Mouse (Mus musculus) C2C12 (cell line): ENCODE data around the gene Erich6b. TPM values are rescaled to one million over a fixed set of nuclear protein-coding genes. Genes with fewer than 3 reads are reported as not detected.

Experiments
- H3K27me3 ChIP-seq: one replicate; pipeline ENCODE4 v1.6.1; 2011; ENCODE audit not compliant: control insufficient read depth, insufficient read depth, insufficient read length
- H3K36me3 ChIP-seq: one replicate; pipeline ENCODE4 v1.6.1; 2011; ENCODE audit not compliant: control insufficient read depth, insufficient read depth
- H3K4me3 ChIP-seq: one replicate; pipeline ENCODE4 v1.5.1; 2011; ENCODE audit warnings: mild to moderate bottlenecking, control low read depth; ENCODE audit not compliant: poor library complexity, insufficient read depth, severe bottlenecking
- H3K79me2 ChIP-seq: one replicate; pipeline ENCODE4 v1.6.1; 2011; ENCODE audit not compliant: control insufficient read depth, insufficient read depth
- H3K79me3 ChIP-seq: one replicate; pipeline ENCODE4 v1.6.1; 2011; ENCODE audit warnings: low read depth, control low read depth
- H3ac ChIP-seq: one replicate; pipeline ENCODE3; 2011; ENCODE audit warnings: low read depth; ENCODE audit not compliant: control insufficient read depth, insufficient read length
- CEBPB ChIP-seq: IDR thresholded peaks from one replicate; pipeline ENCODE4 v1.6.1; 2011; ENCODE audit warnings: low read depth, mild to moderate bottlenecking, control low read depth, moderate library complexity
- CTCF ChIP-seq: IDR thresholded peaks from one replicate; pipeline ENCODE4 v1.5.1; 2011; ENCODE audit not compliant: control insufficient read depth, insufficient read depth, insufficient read length
- FOSL1 ChIP-seq: IDR thresholded peaks from one replicate; pipeline ENCODE4 v1.8.0; 2011; ENCODE audit warnings: mild to moderate bottlenecking, low read length; ENCODE audit not compliant: poor library complexity, insufficient read depth, severe bottlenecking
- MAX ChIP-seq: IDR thresholded peaks from one replicate; pipeline ENCODE4 v1.6.1; 2011; ENCODE audit warnings: mild to moderate bottlenecking, control low read depth
- MYOD1 ChIP-seq: IDR thresholded peaks from one replicate; pipeline ENCODE4 v1.6.1; 2011; ENCODE audit warnings: low read depth; ENCODE audit not compliant: control insufficient read depth, insufficient read length
- MYOG ChIP-seq: IDR thresholded peaks from one replicate; pipeline ENCODE4 v1.6.1; 2011; ENCODE audit not compliant: control insufficient read depth, insufficient read length; ENCODE audit errors: extremely low read depth
- USF1 ChIP-seq: IDR thresholded peaks from one replicate; pipeline ENCODE4 v1.6.1; 2011; ENCODE audit warnings: low read depth, mild to moderate bottlenecking, control low read depth, moderate library complexity
- long read RNA-seq, 2 experiments: library from polyadenylated mRNA; unstranded; transcript quantifications; one replicate each; pipeline ENCODE4 v2.0.0; 2019 to 2020
- polyA plus RNA-seq: library from polyadenylated mRNA; unstranded; fragments of >200 nt; fragmentation: generic; extraction: Trizol; gene quantifications from one replicate; pipeline ENCODE4 v1.2.1, GENCODE M21; 2012; ENCODE audit warnings: missing spikeins

Gene Erich6b
- polyA plus RNA-seq: not detected
- long read RNA-seq, experiment 1: 0 reads
- long read RNA-seq, experiment 2: 0 reads

DNA sequence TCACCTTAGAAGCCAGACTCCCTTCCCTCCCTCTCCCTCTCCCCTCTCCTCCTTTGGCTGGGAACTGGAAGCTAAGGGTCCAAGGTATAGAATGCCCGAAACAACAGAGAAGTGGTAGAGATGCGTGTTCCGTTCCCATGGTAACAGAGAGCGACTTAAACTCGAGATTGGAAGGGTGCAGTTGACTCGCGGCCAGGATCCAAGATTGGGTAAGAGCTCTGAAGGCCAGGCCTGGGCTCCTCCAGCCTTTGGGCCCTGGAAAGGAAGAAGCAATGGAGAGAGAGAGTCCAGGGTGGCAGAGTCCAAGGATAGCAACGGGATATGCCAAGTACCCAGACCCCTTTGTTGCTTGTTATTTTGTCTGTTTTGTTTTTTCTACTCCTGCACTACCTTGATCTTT is at the start of gene Erich6b:
Erich6b (plus strand) TSS at position 180 of the 400 bp plus-strand sequence.
- H3K27me3 ChIP-seq: peaks cover 17% of the 10 kb centered on the region
- H3K79me3 ChIP-seq: no peaks in the 10 kb centered on the region
- no peak within 1 kb of the TSS for H3K4me3 ChIP-seq
- no peaks in the 10 kb centered on the region for H3K79me2 ChIP-seq
- TF ChIP-seq MAX: no peak
- no peak for TF ChIP-seq MYOD1
- TF ChIP-seq CTCF: no peak
- no peak within 1 kb of the TSS for H3ac ChIP-seq
- no peaks in the 10 kb centered on the region for H3K36me3 ChIP-seq

DNA sequence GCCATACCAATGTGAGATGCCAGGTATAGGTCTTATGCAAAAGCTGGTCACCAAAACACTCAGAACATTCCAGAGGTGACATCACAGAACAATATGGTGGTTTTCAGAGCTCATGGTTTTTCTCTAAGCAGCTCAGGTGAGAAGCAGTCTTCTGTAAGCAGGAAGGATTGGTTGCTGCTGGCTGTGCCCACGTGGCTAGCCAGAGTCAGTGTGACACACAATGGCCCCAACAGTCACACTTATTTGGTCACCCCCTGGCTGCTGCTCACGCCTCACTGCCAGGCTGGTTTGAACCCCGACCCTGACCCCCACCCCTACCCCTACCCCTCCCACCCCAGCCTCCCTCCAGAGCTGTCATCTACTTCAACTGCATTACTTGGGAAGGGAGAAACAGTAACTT is 49.1 kb upstream of the Erich6b start, which contains the start of gene Spert:
Spert (minus strand) TSS at position 139 of the 400 bp plus-strand sequence.
- no peak for TF ChIP-seq MYOG
- no peak for TF ChIP-seq CEBPB
- no peak for TF ChIP-seq MYOD1
- no peak for TF ChIP-seq CTCF
- no peak for TF ChIP-seq USF1
- TF ChIP-seq FOSL1: no peak
- TF ChIP-seq MAX: no peak
- H3K36me3 ChIP-seq: no peaks in the 10 kb centered on the region

DNA sequence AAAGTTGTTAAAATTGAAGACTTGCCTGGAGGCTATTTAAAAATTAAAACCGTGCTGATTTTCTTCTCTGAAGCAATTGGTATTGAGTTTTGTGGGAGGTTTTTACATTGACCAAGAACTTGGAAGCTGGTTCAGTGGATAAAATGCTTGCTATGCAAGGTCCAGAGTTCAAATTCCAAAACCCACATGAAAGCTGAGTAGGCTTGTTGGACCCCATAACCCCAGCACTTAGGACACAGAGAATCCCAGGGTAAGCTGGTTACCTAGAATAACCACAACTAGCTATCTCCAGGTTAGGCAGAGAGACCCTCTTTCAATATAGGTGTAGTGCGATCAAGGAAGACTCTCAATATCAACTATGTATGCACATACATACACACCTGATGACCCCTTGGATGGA is 32.9 kb upstream of the Erich6b start:
- H3K27me3 ChIP-seq: peaks cover 18% of the 10 kb centered on the region
- H3K79me3 ChIP-seq: no peaks in the 10 kb centered on the region
- H3ac ChIP-seq: no peak overlapping the region
- H3K36me3 ChIP-seq: no peaks in the 10 kb centered on the region
- H3K4me3 ChIP-seq: no peak overlapping the region
- H3K79me2 ChIP-seq: no peaks in the 10 kb centered on the region
- no peak for TF ChIP-seq USF1
- TF ChIP-seq MYOD1: no peak
- no peak for TF ChIP-seq CEBPB
- no peak for TF ChIP-seq MAX
- no peak for TF ChIP-seq CTCF
- TF ChIP-seq FOSL1: no peak
- no peak for TF ChIP-seq MYOG

More for the DNA sequence above, 49.1 kb upstream of the Erich6b start, which contains the start of gene Spert:
- no peak within 1 kb of the TSS for H3ac ChIP-seq
- H3K79me3 ChIP-seq: no peaks in the 10 kb centered on the region
- H3K4me3 ChIP-seq: no peak within 1 kb of the TSS
- H3K27me3 ChIP-seq: peaks cover 6% of the 10 kb centered on the region
- H3K79me2 ChIP-seq: no peaks in the 10 kb centered on the region

GRCm38 (mm10) chr14:75616375-75616774 is 25.7 kb upstream of the Erich6b start:
- Histone ChIP-seq H3K79me2 (no peaks in the 10 kb centered on the region), H3K36me3 (no peaks in the 10 kb centered on the region), H3K27me3 (peaks cover 50% of the 10 kb centered on the region), H3K4me3 (no peak overlapping the region), H3K79me3 (no peaks in the 10 kb centered on the region), H3ac (no peak overlapping the region)
- TF ChIP-seq MYOD1 (no peak), MAX (no peak), FOSL1 (no peak), CTCF (no peak), CEBPB (no peak), MYOG (no peak), USF1 (no peak)

DNA sequence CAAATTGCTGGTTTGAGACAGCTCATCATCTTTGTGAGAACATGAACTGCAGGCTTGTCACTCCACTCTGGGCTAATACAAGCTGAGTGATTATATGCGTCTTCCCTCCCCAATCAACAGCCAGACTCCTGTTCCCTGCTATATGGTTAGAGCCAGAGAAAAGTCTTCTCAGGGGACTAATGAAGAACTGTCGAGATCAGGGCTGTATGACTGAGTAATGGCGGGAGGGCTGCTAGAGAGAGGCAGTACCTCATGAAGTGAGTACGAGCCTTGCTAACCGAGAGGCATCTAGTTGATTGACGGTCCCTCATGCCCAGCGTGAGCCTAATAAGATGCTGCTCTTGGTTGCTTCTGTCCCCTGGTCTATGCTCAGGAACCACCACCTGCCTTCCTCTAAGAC is 19.1 kb upstream of the Erich6b start:
- Histone ChIP-seq H3K79me3 (no peaks in the 10 kb centered on the region), H3K79me2 (no peaks in the 10 kb centered on the region), H3K4me3 (no peak overlapping the region), H3K27me3 (peaks cover 31% of the 10 kb centered on the region), H3ac (no peak overlapping the region), H3K36me3 (no peaks in the 10 kb centered on the region)
- TF ChIP-seq MYOG: no peak
- no peak for TF ChIP-seq FOSL1
- TF ChIP-seq CEBPB: no peak
- TF ChIP-seq MYOD1: no peak
- no peak for TF ChIP-seq USF1
- no peak for TF ChIP-seq CTCF
- no peak for TF ChIP-seq MAX

DNA sequence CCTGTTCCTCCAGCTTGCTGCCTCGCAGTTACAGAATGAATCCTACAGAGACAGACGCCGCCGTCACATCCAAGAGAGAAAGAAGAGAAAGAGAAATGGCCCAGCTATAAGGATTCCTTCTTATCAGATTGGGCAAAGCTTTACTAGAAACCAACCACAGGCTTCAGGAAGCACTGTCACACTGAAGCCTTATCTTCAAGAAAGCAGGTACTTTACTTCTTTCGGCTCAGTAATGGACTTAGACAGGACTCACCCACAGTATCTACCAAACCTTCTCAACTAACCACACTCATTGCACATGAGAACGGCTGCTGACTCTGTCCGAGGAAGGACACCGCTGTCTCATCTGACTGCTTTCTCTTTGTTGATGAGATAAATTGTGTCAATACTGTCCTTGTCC is 13.2 kb upstream of the Erich6b start:
- Histone ChIP-seq H3K4me3 (no peak overlapping the region), H3K27me3 (peaks cover 3% of the 10 kb centered on the region), H3K79me3 (no peaks in the 10 kb centered on the region), H3K36me3 (no peaks in the 10 kb centered on the region), H3K79me2 (no peaks in the 10 kb centered on the region), H3ac (no peak overlapping the region)
- TF ChIP-seq CTCF (no peak), MYOG (no peak), MYOD1 (no peak), MAX (no peak), FOSL1 (no peak), USF1 (no peak), CEBPB (no peak)
